Mouse (Mus musculus) liver, adult 2 months (tissue): ENCODE data around the gene Glrx2. TPM values are rescaled to one million over a fixed set of nuclear protein-coding genes. Genes with fewer than 3 reads are reported as not detected.

Experiments
- DNase-seq: peaks from one replicate; pipeline ENCODE4 v3.0.0-alpha.2; 2011; ENCODE audit warnings: low read depth, low spot score; ENCODE audit errors: extremely low read depth
- H3K27ac ChIP-seq: fragments of 200-500 bp; replicated peaks from 2 replicates; pipeline ENCODE4 v1.5.1; 2012; ENCODE audit warnings: low read depth, mild to moderate bottlenecking, control low read depth, inconsistent platforms, low read length; ENCODE audit not compliant: insufficient read depth
- H3K27me3 ChIP-seq: fragments of 200-500 bp; 2 replicates; pipeline ENCODE4 v1.6.1; 2012; ENCODE audit warnings: mild to moderate bottlenecking, moderate library complexity, low read length, inconsistent platforms; ENCODE audit not compliant: control insufficient read depth, insufficient read depth
- H3K36me3 ChIP-seq: fragments of 200-500 bp; 2 replicates; pipeline ENCODE4 v1.6.1; 2012; ENCODE audit warnings: low read length, inconsistent platforms; ENCODE audit not compliant: control insufficient read depth, insufficient read depth
- H3K4me1 ChIP-seq: fragments of 200-500 bp; 2 replicates; pipeline ENCODE4 v1.6.1; 2011; ENCODE audit warnings: low read length; ENCODE audit not compliant: control insufficient read depth, insufficient read depth
- H3K4me3 ChIP-seq: fragments of 200-500 bp; 2 replicates; pipeline ENCODE4 v1.5.1; 2011; ENCODE audit warnings: low read depth, mild to moderate bottlenecking, control low read depth, low read length, moderate library complexity; ENCODE audit not compliant: insufficient read depth
- H3K79me2 ChIP-seq: fragments of 200-500 bp; 2 replicates; pipeline ENCODE4 v1.6.1; 2012; ENCODE audit warnings: inconsistent platforms, mild to moderate bottlenecking, low read length, moderate library complexity; ENCODE audit not compliant: control insufficient read depth, insufficient read depth
- H3K9ac ChIP-seq: fragments of 200-500 bp; 2 replicates; pipeline ENCODE4 v1.6.1; 2012; ENCODE audit warnings: low read depth, mild to moderate bottlenecking, control low read depth, inconsistent platforms, low read length
- CTCF ChIP-seq: fragments of 200-500 bp; IDR thresholded peaks from 2 replicates; pipeline ENCODE4 v1.5.1; 2011; ENCODE audit warnings: low read depth, low read length, control low read depth
- POLR2A ChIP-seq: fragments of 200-500 bp; IDR thresholded peaks from 2 replicates; pipeline ENCODE4 v1.6.1; 2011; ENCODE audit warnings: low read length, control low read depth; ENCODE audit not compliant: insufficient read depth; ENCODE audit errors: extremely low read depth
- whole genome bisulfite sequencing: fragments of 180-500 bp; shearing (Covaris S2); methylation state at CpG from one replicate; pipeline ENCODE4 v1.1.7; 2018; 5-methylcytosine and 5-hydroxymethylcytosine counted together
- polyA plus RNA-seq: library from polyadenylated mRNA; depleted of rRNA; stranded (reverse); fragments of >200 nt; gene quantifications from 2 replicates; pipeline ENCODE4 v1.2.3, GENCODE M21; 2012
- total RNA-seq: library from RNA; depleted of rRNA; stranded (reverse); fragments of >200 nt; gene quantifications from 2 replicates; pipeline ENCODE4 v1.2.3, GENCODE M21; 2014

Gene Glrx2
- total and polyA plus RNA-seq, 2 experiments, result 12.6 to 21.7 TPM

DNA sequence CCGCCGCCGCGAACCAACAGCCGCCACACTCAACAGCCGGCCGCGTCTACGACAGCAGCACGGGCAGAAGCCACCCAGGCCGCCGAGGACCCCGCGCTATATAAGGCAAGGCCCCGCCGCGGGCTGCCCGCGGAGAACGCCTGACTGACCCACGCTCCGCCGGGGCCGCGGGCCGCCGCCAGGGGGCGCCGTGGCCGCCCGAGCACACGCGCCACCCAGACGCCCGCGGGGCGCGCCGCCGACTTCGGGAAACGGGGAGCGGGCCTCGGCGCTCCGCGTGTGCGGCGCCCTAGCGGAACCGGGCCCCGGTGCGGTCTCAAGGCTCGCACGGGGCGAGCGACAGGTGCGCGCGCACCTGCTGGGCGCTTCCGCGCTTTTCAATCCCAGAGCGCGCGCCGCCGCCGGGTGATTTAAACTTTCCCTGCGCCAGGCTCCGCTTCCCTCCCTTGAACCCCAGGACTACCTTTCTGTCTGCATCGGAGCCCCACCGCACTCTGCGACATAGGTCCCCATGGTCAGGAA, 13.3 kb upstream of the Glrx2 start, which contains the start of gene Cdc73:
Cdc73 (minus strand) TSS at position 153 of the 522 bp plus-strand sequence.
- Histone ChIP-seq H3K36me3 (peaks cover 5% of the 10 kb centered on the region), H3K27ac (peak within 1 kb of the TSS; percentile 56), H3K4me1 (peaks cover 5% of the 10 kb centered on the region; the same call in 1 of the 2 replicates), H3K27me3 (no peaks in the 10 kb centered on the region), H3K4me3 (peak within 1 kb of the TSS; percentile 77), H3K79me2 (peaks cover 3% of the 10 kb centered on the region; the same call in 1 of the 2 replicates), H3K9ac (peak within 1 kb of the TSS; percentile 76)
- TF ChIP-seq CTCF (peak; percentile 77), POLR2A (peak; percentile 69; the same call in 1 of the 2 replicates)
- DNase-seq, result peak; percentile 60
- under 1% methylated on average over 74 of the region's 74 CpGs for WGBS

DNA sequence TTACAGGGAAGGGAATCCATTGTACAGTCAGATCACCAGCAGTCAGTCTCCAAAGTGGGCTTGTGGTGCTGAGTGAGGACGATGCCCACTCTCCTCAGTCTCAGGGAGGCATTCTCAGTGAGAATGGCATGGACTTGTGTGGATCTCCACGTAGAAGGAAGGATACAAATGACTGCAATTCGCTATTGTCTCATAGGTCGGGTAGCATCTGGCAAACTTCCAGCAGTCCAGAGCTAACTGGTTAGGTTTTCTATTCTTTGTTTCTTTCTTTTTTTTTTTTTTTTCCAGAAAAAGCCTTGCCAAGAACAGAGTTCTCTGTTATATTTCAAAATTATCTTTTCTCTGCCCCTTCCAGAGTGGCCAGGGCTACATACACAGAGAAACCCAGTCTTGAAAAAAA, 9.1 kb upstream of the Glrx2 start:
- Histone ChIP-seq H3K4me3 (no peak overlapping the region), H3K27ac (no peak overlapping the region), H3K36me3 (no peaks in the 10 kb centered on the region), H3K79me2 (no peaks in the 10 kb centered on the region), H3K9ac (no peak overlapping the region), H3K4me1 (peaks cover 2% of the 10 kb centered on the region; the same call in 1 of the 2 replicates), H3K27me3 (no peaks in the 10 kb centered on the region)
- no peak for DNase-seq
- TF ChIP-seq POLR2A, result no peak
- TF ChIP-seq CTCF, result no peak
- WGBS, result 59% methylated on average over 4 of the region's 4 CpGs

DNA sequence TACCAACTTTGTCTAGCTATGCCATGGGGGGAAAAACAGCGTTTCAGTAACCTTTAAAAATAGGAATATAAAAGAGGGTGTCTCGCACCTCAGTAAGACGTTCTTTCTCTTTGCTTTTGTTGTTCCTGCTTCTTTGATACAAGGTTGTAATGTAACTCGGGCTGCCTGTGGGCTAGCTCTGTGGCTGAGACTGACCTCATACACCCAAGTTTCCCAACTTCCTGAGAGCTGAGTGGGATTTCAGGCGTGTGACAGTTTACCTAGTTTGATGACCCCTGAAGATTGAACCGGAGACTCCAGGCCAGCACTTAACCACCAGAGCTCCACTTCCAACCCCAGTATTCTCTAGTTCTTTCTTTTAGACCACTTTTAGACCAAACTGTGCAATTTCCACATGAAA, 7.8 kb upstream of the Glrx2 start:
- Histone ChIP-seq H3K27ac (no peak overlapping the region), H3K79me2 (no peaks in the 10 kb centered on the region), H3K4me1 (peaks cover under 1% of the 10 kb centered on the region; the same call in 1 of the 2 replicates), H3K27me3 (no peaks in the 10 kb centered on the region), H3K36me3 (no peaks in the 10 kb centered on the region), H3K9ac (no peak overlapping the region), H3K4me3 (no peak overlapping the region)
- 54% methylated on average over 6 of the region's 6 CpGs for WGBS
- no peak for DNase-seq
- TF ChIP-seq POLR2A, result no peak
- TF ChIP-seq CTCF, result no peak

DNA sequence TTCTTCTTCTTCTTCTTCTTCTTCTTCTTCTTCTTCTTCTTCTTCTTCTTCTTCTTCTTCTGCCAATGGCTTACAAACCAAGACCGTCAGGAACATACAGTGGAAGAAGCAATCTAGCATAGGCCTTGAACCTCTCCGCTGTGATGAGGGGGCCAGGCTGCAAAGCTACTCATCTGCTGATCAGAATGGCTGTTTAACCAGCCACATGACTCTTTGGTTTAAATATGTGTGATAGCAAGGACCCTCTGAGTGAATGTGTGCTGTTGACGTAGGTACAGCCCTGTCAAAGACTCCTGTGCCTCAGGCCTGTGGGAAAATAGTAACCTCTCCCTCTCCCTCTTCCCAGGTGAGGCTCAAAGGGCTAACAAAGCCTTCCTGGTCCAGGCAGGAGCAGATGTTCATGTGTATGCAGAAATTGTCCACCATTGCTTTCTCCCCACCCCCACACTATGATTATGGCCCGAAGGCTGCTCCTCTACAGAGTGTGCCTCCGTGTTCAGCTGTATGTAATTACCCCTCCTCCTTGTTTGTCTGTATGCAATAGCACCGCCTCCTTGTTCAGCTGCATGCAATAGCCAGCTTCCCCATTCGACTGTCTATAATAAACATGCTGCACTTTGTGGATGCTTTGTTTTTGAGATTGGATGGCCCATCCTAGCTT, 6.0 kb upstream of the Glrx2 start:
- DNase-seq, result no peak
- no peaks in the 10 kb centered on the region for H3K79me2 ChIP-seq
- no peaks in the 10 kb centered on the region for H3K27me3 ChIP-seq
- WGBS, result 60% methylated on average over 7 of the region's 7 CpGs
- no peaks in the 10 kb centered on the region for H3K4me1 ChIP-seq
- H3K4me3 ChIP-seq, result no peak overlapping the region
- no peak overlapping the region for H3K27ac ChIP-seq
- no peaks in the 10 kb centered on the region for H3K36me3 ChIP-seq
- no peak overlapping the region for H3K9ac ChIP-seq
- TF ChIP-seq POLR2A, result no peak
- no peak for TF ChIP-seq CTCF

DNA sequence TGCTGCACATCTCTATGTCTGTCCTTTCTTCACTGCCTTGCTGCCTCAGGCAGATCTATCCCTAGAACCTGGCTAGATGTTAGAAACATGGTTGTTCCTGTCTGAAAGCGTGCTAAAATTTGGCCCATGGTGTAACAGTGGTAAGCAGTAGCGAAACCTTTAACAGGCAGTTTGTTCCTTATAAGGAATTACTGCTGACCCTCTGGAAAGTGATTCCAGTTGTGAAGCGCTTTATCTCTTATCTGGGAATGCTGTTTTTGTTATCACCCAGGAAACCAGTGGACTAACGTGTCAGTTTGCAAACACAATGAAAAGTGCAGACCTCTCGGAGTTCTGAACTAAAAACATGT, 5.5 kb upstream of the Glrx2 start:
- H3K36me3 ChIP-seq, result no peaks in the 10 kb centered on the region
- no peak for TF ChIP-seq POLR2A
- TF ChIP-seq CTCF, result no peak
- WGBS, result 73% methylated on average over 5 of the region's 5 CpGs
- no peaks in the 10 kb centered on the region for H3K27me3 ChIP-seq
- DNase-seq, result no peak
- H3K4me1 ChIP-seq, result no peaks in the 10 kb centered on the region
- H3K9ac ChIP-seq, result no peak overlapping the region
- no peak overlapping the region for H3K27ac ChIP-seq
- no peak overlapping the region for H3K4me3 ChIP-seq
- H3K79me2 ChIP-seq, result no peaks in the 10 kb centered on the region

DNA sequence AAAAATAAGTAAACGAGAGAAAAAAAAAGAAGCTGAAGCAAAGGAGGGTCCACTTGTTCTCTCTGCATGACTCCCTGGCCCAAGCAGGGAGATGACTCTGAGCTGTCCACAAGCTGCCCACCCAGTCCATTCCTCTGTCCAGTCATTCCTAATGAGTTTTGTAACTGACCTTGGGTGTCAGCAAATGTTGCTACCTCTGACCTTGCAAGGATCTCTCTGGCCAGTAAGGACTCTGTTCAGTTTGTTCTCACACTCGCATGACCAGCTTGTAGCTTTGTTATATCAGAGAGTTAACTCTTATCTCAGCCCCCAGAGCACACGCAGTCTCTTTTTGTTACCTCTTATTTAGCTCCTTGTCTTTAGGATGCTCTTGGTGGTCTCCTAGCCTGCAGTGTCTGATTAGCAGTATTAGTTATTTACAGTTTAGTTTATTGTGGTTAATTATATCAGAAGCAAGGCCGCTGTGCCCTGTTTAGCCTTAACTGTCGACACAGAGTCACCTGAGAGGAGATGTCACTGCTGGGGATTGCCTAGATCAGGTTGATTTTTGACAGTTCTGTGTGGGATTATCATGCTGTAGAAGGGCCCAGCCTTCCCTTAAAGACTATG, 8.4 kb downstream of the Glrx2 start:
- Histone ChIP-seq H3K4me3 (no peak overlapping the region), H3K27me3 (no peaks in the 10 kb centered on the region), H3K4me1 (no peaks in the 10 kb centered on the region), H3K36me3 (no peaks in the 10 kb centered on the region), H3K27ac (no peak overlapping the region), H3K79me2 (no peaks in the 10 kb centered on the region), H3K9ac (no peak overlapping the region)
- no peak for DNase-seq
- TF ChIP-seq CTCF, result no peak
- TF ChIP-seq POLR2A, result no peak
- 81% methylated on average over 5 of the region's 5 CpGs for WGBS
